Mouse (Mus musculus) bone marrow macrophage, adult 2 months (primary cell): ENCODE data around the gene Gja1.
"Not testable (repeated sequence)": the region's sequence is repeated elsewhere in the genome, so short reads cannot be mapped to it uniquely, and the experiment has no call there.

Experiments
- CTCF ChIP-seq: IDR thresholded peaks from 2 replicates; pipeline ENCODE4 v1.5.1; 2012; ENCODE audit warnings: low read depth, mild to moderate bottlenecking, low read length, moderate library complexity
- POLR2A ChIP-seq: IDR thresholded peaks from 2 replicates; pipeline ENCODE4 v1.6.1; 2012; ENCODE audit warnings: mild to moderate bottlenecking, low read depth, low read length, borderline replicate concordance

- TF ChIP-seq POLR2A, CTCF: not testable (repeated sequence)
Observed at GRCm38 (mm10) chr10:56401396-56401795, 24.3 kb downstream of the Gja1 start.
